Mouse (Mus musculus) hindlimb bud, embryonic 11.5 days (tissue): ENCODE data around the gene D130052B06Rik.
A peak's percentile ranks its signal among the peaks of the same experiment; 100 is the strongest.

ENCODE experiments used
- DNase-seq: peaks from one replicate; pipeline ENCODE4 v3.0.0-alpha.2; 2012; ENCODE audit warnings: low read depth, low spot score; ENCODE audit errors: extremely low spot score

Gene D130052B06Rik

GRCm38 (mm10) chr11:33598986-33599385, at the start of gene D130052B06Rik:
D130052B06Rik (plus strand) TSS chr11:33599302.
- no peak for DNase-seq

GRCm38 (mm10) chr11:33550861-33551560, 48.1 kb upstream of the D130052B06Rik start:
- no peak for DNase-seq

GRCm38 (mm10) chr11:33554123-33554522, 45.0 kb upstream of the D130052B06Rik start:
- no peak for DNase-seq

GRCm38 (mm10) chr11:33563921-33564320, 35.2 kb upstream of the D130052B06Rik start:
- DNase-seq, result no peak

GRCm38 (mm10) chr11:33570413-33570812, 28.7 kb upstream of the D130052B06Rik start:
- no peak for DNase-seq

GRCm38 (mm10) chr11:33574944-33575343, 24.2 kb upstream of the D130052B06Rik start:
- no peak for DNase-seq

- no peak for DNase-seq
These were observed 20.2 kb upstream of the D130052B06Rik start, which contains the start of gene Gabrp for GRCm38 (mm10) chr11:33578859-33579258. Gabrp (minus strand) TSS chr11:33578959.

GRCm38 (mm10) chr11:33579621-33580020, 19.5 kb upstream of the D130052B06Rik start:
- no peak for DNase-seq

- DNase-seq, result no peak
These were observed 12.5 kb upstream of the D130052B06Rik start for GRCm38 (mm10) chr11:33586614-33587013.

GRCm38 (mm10) chr11:33590771-33591170, 8.3 kb upstream of the D130052B06Rik start:
- DNase-seq, result no peak

- DNase-seq, result no peak
These were observed 6.3 kb upstream of the D130052B06Rik start for GRCm38 (mm10) chr11:33592826-33593225.

GRCm38 (mm10) chr11:33596655-33597054, 2.4 kb upstream of the D130052B06Rik start:
- no peak for DNase-seq

GRCm38 (mm10) chr11:33603174-33603573, 4.1 kb downstream of the D130052B06Rik start:
- DNase-seq, result no peak

GRCm38 (mm10) chr11:33607784-33608183, 8.7 kb downstream of the D130052B06Rik start:
- no peak for DNase-seq

- DNase-seq, result peak; percentile 37
These were observed 15.1 kb downstream of the D130052B06Rik start for GRCm38 (mm10) chr11:33614218-33614617.

- DNase-seq, result no peak
These were observed 28.1 kb downstream of the D130052B06Rik start for GRCm38 (mm10) chr11:33627136-33627742.

- no peak for DNase-seq
These were observed 38.0 kb downstream of the D130052B06Rik start for GRCm38 (mm10) chr11:33637107-33637506.

GRCm38 (mm10) chr11:33649358-33649757, 50.3 kb downstream of the D130052B06Rik start:
- no peak for DNase-seq

- no peak for DNase-seq
These were observed 55.4 kb downstream of the D130052B06Rik start for GRCm38 (mm10) chr11:33654485-33654884.

- DNase-seq, result no peak
These were observed 56.1 kb downstream of the D130052B06Rik start for GRCm38 (mm10) chr11:33655221-33655620.

- DNase-seq, result no peak
These were observed 56.9 kb downstream of the D130052B06Rik start for GRCm38 (mm10) chr11:33655861-33656593.
